Mouse (Mus musculus): ENCODE data around the gene Parp14.

DNA sequence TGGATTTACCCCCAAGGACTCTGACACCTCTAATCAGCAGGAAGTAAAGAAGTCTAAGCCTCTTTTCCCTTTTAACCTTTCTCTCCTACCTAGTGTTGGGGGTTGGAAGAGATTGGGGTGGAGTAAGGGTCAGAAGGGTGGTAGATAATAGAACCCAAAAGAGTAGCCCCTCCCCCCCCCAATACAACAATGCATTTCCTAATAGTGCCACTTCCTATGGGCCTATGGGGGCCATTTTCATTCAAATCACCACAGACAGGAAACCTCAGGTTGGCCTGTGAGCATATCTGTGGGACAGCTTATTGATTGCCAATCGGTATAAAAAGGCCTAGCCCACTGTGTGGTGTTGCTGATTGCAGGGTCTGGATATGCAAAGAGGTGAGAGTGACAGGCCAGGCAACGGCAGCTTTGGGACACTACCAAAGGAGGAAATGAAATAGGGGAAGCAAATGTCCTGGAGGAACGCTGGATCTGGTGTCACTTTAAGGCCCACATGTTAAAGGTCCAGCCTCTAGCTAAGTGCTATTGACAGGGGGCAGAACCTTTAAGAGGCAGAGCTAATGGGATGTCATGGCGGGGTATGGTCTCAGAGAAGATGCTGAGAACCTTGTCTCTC is 32.9 kb upstream of the Parp14 start:
- TF ChIP-seq GATA1 (IDR thresholded peaks at IDR 0.05; ENCODE audit: low read depth, low read length) (no peak), POLR2A (IDR thresholded peaks at IDR 0.05; ENCODE audit: control insufficient read depth in 1 of 2, insufficient read depth in 1 of 2, low read depth in 1 of 2, low read length in 2 of 2, poor library complexity in 1 of 2) (no peak), CTCF (IDR thresholded peaks at IDR 0.05 in 2 of 3, conservative IDR thresholded peaks at IDR 0.05 in 1 of 3; ENCODE audit: control insufficient read depth in 1 of 3, insufficient read depth in 1 of 3, low read depth in 2 of 3, low read length in 3 of 3, poor library complexity in 1 of 3, severe bottlenecking in 1 of 3) (no peak), RAD21 (IDR thresholded peaks at IDR 0.05; ENCODE audit: low read depth, low read length) (no peak), UBTF (IDR thresholded peaks at IDR 0.05; ENCODE audit: borderline replicate concordance, insufficient read depth, low read depth, low read length) (no peak), CHD1 (IDR thresholded peaks at IDR 0.05; ENCODE audit: low read depth, low read length) (no peak)

Data from MEL (cell line).